Mouse (Mus musculus) B cell, adult 67 days (primary cell): ENCODE results near the gene Gm14288. TPM values are rescaled to one million over a fixed set of nuclear protein-coding genes. Genes with fewer than 3 reads are reported as not detected.

Experiments used
- total RNA-seq, 2 experiments: library from RNA; stranded (reverse); gene quantifications; 4 replicates each; pipeline ENCODE4 v1.2.4; 2023

The Gm14288 gene
- total RNA-seq, result not detected

GRCm38 (mm10) chr2:175800993-175801392 is at the start of gene Gm14288:
TSS of gene Gm14288 (minus strand) at chr2:175801093.

GRCm38 (mm10) chr2:175741237-175741636 is 59.7 kb downstream of the Gm14288 start, which contains the start of gene Gm2007:
TSS of gene Gm2007 (plus strand) at chr2:175741537.

Other genes with a start within 250 kb of the Gm14288 start
- not detected for gene Gm11007, start 157.1 kb downstream of the Gm14288 start, total RNA-seq
- gene Zfp969, start 97.4 kb downstream of the Gm14288 start, total RNA-seq, result not detected
- gene Gm2007, start 59.6 kb downstream of the Gm14288 start, total RNA-seq, result not detected
- 10 to 100 TPM in 1 of 2 experiments, 1 to 10 TPM in 1; 4.0 to 11.6 TPM for gene Gm6710, start 68.1 kb upstream of the Gm14288 start, total RNA-seq
- gene Zfp966, start 130.0 kb upstream of the Gm14288 start, total RNA-seq, result 1 to 10 TPM; 3.3 to 5.1 TPM
- 1 to 10 TPM; 1.4 to 6.1 TPM for gene Gm2026, start 164.2 kb upstream of the Gm14288 start, total RNA-seq